Mouse (Mus musculus) thymus, adult 2 months (tissue): ENCODE results near the gene Hist1h4a.

Source experiments
- CTCF ChIP-seq: fragments of 200-500 bp; IDR thresholded peaks from 2 replicates; pipeline ENCODE4 v1.5.1; 2012; ENCODE audit warnings: mild to moderate bottlenecking, control low read depth, low read length, moderate library complexity, borderline replicate concordance; ENCODE audit not compliant: control insufficient read depth, poor library complexity, insufficient read depth; ENCODE audit errors: extremely low read depth
- POLR2A ChIP-seq: fragments of 200-500 bp; IDR thresholded peaks from 2 replicates; pipeline ENCODE4 v1.6.1; 2012; ENCODE audit warnings: mild to moderate bottlenecking, low read length, control low read depth, moderate library complexity; ENCODE audit not compliant: control insufficient read depth, poor library complexity, insufficient read depth; ENCODE audit errors: extremely low read depth

DNA sequence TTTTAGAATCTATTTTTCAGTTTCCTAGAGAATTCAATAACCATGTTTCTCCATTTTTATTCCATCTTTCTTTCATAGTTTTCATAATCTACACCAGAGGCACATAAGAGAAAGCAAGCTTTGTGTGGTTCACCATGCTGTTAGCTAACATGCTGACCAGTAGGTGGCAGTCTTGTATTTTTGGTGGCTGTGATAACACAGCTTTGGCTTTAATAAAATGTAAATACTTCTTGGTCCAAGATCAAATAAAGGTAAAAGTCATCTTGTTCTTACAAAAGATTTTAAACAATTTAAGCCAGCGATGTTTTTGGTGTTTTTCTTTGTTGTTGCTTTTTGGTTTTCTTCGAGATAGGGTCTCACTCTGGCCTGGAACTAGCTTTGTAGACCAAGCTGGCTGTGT is 31.5 kb upstream of the Hist1h4a start:
- no peak for TF ChIP-seq CTCF
- no peak for TF ChIP-seq POLR2A
